Mouse (Mus musculus): ENCODE measurements around the gene 5031439G07Rik.
"Not testable (repeated sequence)": the region's sequence is repeated elsewhere in the genome, so short reads cannot be mapped to it uniquely, and the experiment has no call there.

Gene 5031439G07Rik

GRCm38 (mm10) chr15:84987874-84988825 is at the start of gene 5031439G07Rik:
Gene 5031439G07Rik, minus strand, starts transcription at chr15:84988551.
- DNase-seq (ENCODE audit: low read depth in 2 of 2, low spot score in 2 of 2), result peak; percentile 77 to 80

- no peak for DNase-seq (ENCODE audit: low read depth in 2 of 2, low spot score in 2 of 2)
Measured at GRCm38 (mm10) chr15:85037343-85037690, 49.0 kb upstream of the 5031439G07Rik start.

- peak; percentile 98 to 99 for DNase-seq (ENCODE audit: low read depth in 2 of 2, low spot score in 2 of 2)
Measured at GRCm38 (mm10) chr15:85036566-85037342, 48.4 kb upstream of the 5031439G07Rik start.

GRCm38 (mm10) chr15:85033916-85034315 is 45.6 kb upstream of the 5031439G07Rik start:
- DNase-seq (ENCODE audit: low read depth in 2 of 2, low spot score in 2 of 2), result not testable (repeated sequence)

- no peak for DNase-seq (ENCODE audit: low read depth in 2 of 2, low spot score in 2 of 2)
Measured at GRCm38 (mm10) chr15:85031866-85032265, 43.5 kb upstream of the 5031439G07Rik start.

- DNase-seq (ENCODE audit: low read depth in 2 of 2, low spot score in 2 of 2), result not testable (repeated sequence)
Measured at GRCm38 (mm10) chr15:85030643-85031042, 42.3 kb upstream of the 5031439G07Rik start.

- DNase-seq (ENCODE audit: low read depth in 2 of 2, low spot score in 2 of 2), result not testable (repeated sequence)
Measured at GRCm38 (mm10) chr15:85028648-85029047, 40.3 kb upstream of the 5031439G07Rik start, which contains the start of gene Fam118a. Gene Fam118a, plus strand, starts transcription at chr15:85028948.

GRCm38 (mm10) chr15:85027740-85028139 is 39.4 kb upstream of the 5031439G07Rik start:
- DNase-seq (ENCODE audit: low read depth in 2 of 2, low spot score in 2 of 2), result no peak

GRCm38 (mm10) chr15:85026197-85026596 is 37.8 kb upstream of the 5031439G07Rik start:
- DNase-seq (ENCODE audit: low read depth in 2 of 2, low spot score in 2 of 2), result no peak

GRCm38 (mm10) chr15:85022211-85022610 is 33.9 kb upstream of the 5031439G07Rik start:
- no peak for DNase-seq (ENCODE audit: low read depth in 2 of 2, low spot score in 2 of 2)

- peak in 1 of 2 experiments; percentile 23 for DNase-seq (ENCODE audit: low read depth in 2 of 2, low spot score in 2 of 2)
Measured at GRCm38 (mm10) chr15:85016951-85017664, 28.8 kb upstream of the 5031439G07Rik start, which contains the start of gene Upk3a. Gene Upk3a, plus strand, starts transcription at chr15:85017141.

GRCm38 (mm10) chr15:85015771-85016170 is 27.4 kb upstream of the 5031439G07Rik start:
- DNase-seq (ENCODE audit: low read depth in 2 of 2, low spot score in 2 of 2), result no peak

- DNase-seq (ENCODE audit: low read depth in 2 of 2, low spot score in 2 of 2), result no peak
Measured at GRCm38 (mm10) chr15:85012662-85013054, 24.3 kb upstream of the 5031439G07Rik start.

GRCm38 (mm10) chr15:85011895-85012661 is 23.7 kb upstream of the 5031439G07Rik start:
- no peak for DNase-seq (ENCODE audit: low read depth in 2 of 2, low spot score in 2 of 2)

- no peak for DNase-seq (ENCODE audit: low read depth in 2 of 2, low spot score in 2 of 2)
Measured at GRCm38 (mm10) chr15:85009666-85010065, 21.3 kb upstream of the 5031439G07Rik start.

- DNase-seq (ENCODE audit: low read depth in 2 of 2, low spot score in 2 of 2), result peak; percentile 83 to 84
Measured at GRCm38 (mm10) chr15:85000984-85001982, 12.9 kb upstream of the 5031439G07Rik start.

- DNase-seq (ENCODE audit: low read depth in 2 of 2, low spot score in 2 of 2), result no peak
Measured at GRCm38 (mm10) chr15:84999911-85000310, 11.6 kb upstream of the 5031439G07Rik start.

GRCm38 (mm10) chr15:84997768-84998454 is 9.6 kb upstream of the 5031439G07Rik start:
- DNase-seq (ENCODE audit: low read depth in 2 of 2, low spot score in 2 of 2), result no peak

Measured in CD8-positive naive resting alpha-beta T cell, adult 2 months (primary cell).